In genomic region chr19:47137771-47138421, GRCm38 (mm10) we compare ENCODE assay signal across 8 mouse cellular contexts. TPM values are rescaled to one million over a fixed set of nuclear protein-coding genes. Genes with fewer than 3 reads are reported as not detected.
DNase-seq lines count a peak whose midpoint lies in the region; ATAC-seq lines count a peak whose summit lies in the region.

Calhm2 (minus strand) TSS chr19:47138294.

- no peak within 1 kb of the TSS for H3K27ac ChIP-seq in forebrain, embryonic 16.5 days (ENCODE audit: low read length)
- peak within 1 kb of the TSS; percentile 87 for H3K27ac ChIP-seq in macrophage

- 12% methylated on average over 28 of the region's 28 CpGs for WGBS in forebrain, embryonic 16.5 days
- WGBS in macrophage (ENCODE audit: missing documents), result 3% methylated on average over 28 of the region's 28 CpGs

- H3K36me3 ChIP-seq in forebrain, embryonic 16.5 days (ENCODE audit: control insufficient read depth, insufficient read depth), result no peaks in the 10 kb centered on the region
- peaks cover 15% of the 10 kb centered on the region; the same call in 1 of the 2 replicates for H3K36me3 ChIP-seq in macrophage (ENCODE audit: inconsistent target)

- H3K9ac ChIP-seq in forebrain, embryonic 16.5 days (replicated peaks; ENCODE audit: low read depth, low read length), result peak within 1 kb of the TSS; percentile 35

- peak within 1 kb of the TSS; percentile 13 for H3K4me3 ChIP-seq in forebrain, embryonic 16.5 days (replicated peaks; ENCODE audit: low read length)
- H3K4me3 ChIP-seq in macrophage (ENCODE audit: inconsistent target), result peak within 1 kb of the TSS; percentile 73

- peaks cover 16% of the 10 kb centered on the region for H3K4me1 ChIP-seq in forebrain, embryonic 16.5 days (replicated peaks; ENCODE audit: control insufficient read depth, insufficient read depth, low read length)

- no peaks in the 10 kb centered on the region for H3K9me3 ChIP-seq in forebrain, embryonic 16.5 days (ENCODE audit: control insufficient read depth, low read length)

- DNase-seq in CD8-positive naive resting alpha-beta T cell, adult 2 months (ENCODE audit: low read depth in 2 of 2, low spot score in 2 of 2), result peak; percentile 17 to 28
- peak; percentile 53 for DNase-seq in adipocyte (ENCODE audit: low spot score)
- peak; percentile 42 to 44 for DNase-seq in layer of hippocampus, postnatal 36 days
- DNase-seq in right cerebral cortex, postnatal 14 days, result peak; percentile 57

- ATAC-seq in forebrain, embryonic 16.5 days, result peak; percentile 61
- ATAC-seq in hematopoietic stem cell, adult 5-6 weeks (replicated peaks in 1 of 2; ENCODE audit: insufficient read depth in 1 of 2, low FRiP score in 2 of 2, low TSS enrichment in 1 of 2, low read depth in 1 of 2, poor library complexity in 2 of 2, severe bottlenecking in 2 of 2), result peak; percentile 72 to 78
- ATAC-seq in megakaryocyte-erythroid progenitor cell, adult 5-6 weeks (replicated peaks; ENCODE audit: low FRiP score, low TSS enrichment, poor library complexity, severe bottlenecking), result no peak

- H3K79me2 ChIP-seq in macrophage (ENCODE audit: inconsistent target), result peaks cover 26% of the 10 kb centered on the region

- H3K4me2 ChIP-seq in forebrain, embryonic 16.5 days (ENCODE audit: low read length), result peak within 1 kb of the TSS; percentile 42

- no peaks in the 10 kb centered on the region for H3K27me3 ChIP-seq in forebrain, embryonic 16.5 days (replicated peaks; ENCODE audit: control insufficient read depth, insufficient read depth, low read length)

RNA-seq across cellular contexts. Expression of gene Calhm2, which starts in this region (rescaled TPM):
- polyA plus RNA-seq in forebrain, embryonic 16.5 days (2015; fragmentation: Nextera tagmentation; extraction: Ambion mirVana), result 0.84 and 1.4 TPM in 2 replicates
- total RNA-seq in hematopoietic stem cell, adult 5-6 weeks (2017), result 16.1 and 18.8 TPM in 2 replicates
- 1 to 10 TPM; 4.0 to 4.2 TPM for total RNA-seq in layer of hippocampus, postnatal 36 days (2021)
- 10 to 100 TPM in 19 of 26 experiments, 1 to 10 TPM in 7; 4.5 to 37.8 (median 16.1) TPM for total RNA-seq in macrophage (2018; cell fraction: chromatin; rRNA removed)
- total RNA-seq in macrophage (2018; cell fraction: cytosol; rRNA removed), result 10 to 100 TPM in 22 of 26 experiments, 1 to 10 TPM in 4; 4.9 to 23.4 (median 17.0) TPM
- 10 to 100 TPM in 23 of 26 experiments, 1 to 10 TPM in 3; 6.1 to 36.1 (median 22.8) TPM for total RNA-seq in macrophage (2018; cell fraction: nucleus; rRNA removed)
- polyA plus RNA-seq in macrophage (2018), result 9.2 to 20.5 TPM (median 12.1 TPM) in 3 replicates
- 3.2 and 3.6 TPM in 2 replicates for total RNA-seq in megakaryocyte-erythroid progenitor cell, adult 5-6 weeks (2014; fragmentation: Nextera tagmentation)
- 1.6 and 2.3 TPM in 2 replicates for total RNA-seq in megakaryocyte-erythroid progenitor cell, adult 5-6 weeks (2017)
